Mouse (Mus musculus) cortical plate, adult 2 months (tissue): ENCODE measurements around the gene Me3.
A peak's percentile ranks its signal among the peaks of the same experiment; 100 is the strongest.

Source experiments
- CTCF ChIP-seq: fragments of 200-500 bp; IDR thresholded peaks from 2 replicates; pipeline ENCODE4 v1.5.1; 2011; ENCODE audit warnings: mild to moderate bottlenecking, control low read depth, low read length; ENCODE audit not compliant: insufficient read depth; ENCODE audit errors: extremely low read depth
- POLR2A ChIP-seq: fragments of 200-500 bp; IDR thresholded peaks from 2 replicates; pipeline ENCODE4 v1.6.1; 2011; ENCODE audit warnings: mild to moderate bottlenecking, low read length, control low read depth; ENCODE audit not compliant: insufficient read depth; ENCODE audit errors: extremely low read depth

DNA sequence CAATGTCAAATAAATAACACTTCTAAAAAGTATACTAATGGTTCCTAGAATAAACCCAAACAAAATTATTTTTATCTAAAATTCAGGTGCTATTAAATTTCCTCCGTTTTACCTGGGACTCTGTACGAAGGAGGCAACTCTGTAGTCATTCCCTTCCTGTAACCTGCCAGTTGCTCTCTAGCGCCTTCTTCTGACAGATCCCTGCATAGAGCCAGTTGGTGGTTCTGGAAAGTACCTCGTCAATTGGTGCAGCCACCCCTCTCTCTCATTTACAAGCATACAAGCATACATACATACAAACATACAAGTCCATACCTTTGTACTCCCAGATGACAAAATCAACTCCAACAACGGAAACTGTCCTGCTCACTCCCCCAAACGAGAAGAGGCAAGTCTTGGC is 211.3 kb downstream of the Me3 start:
- peak; percentile 56 for TF ChIP-seq CTCF
- TF ChIP-seq POLR2A = no peak
